Mouse (Mus musculus): ENCODE measurements around the gene Ubc. TPM values are rescaled to one million over a fixed set of nuclear protein-coding genes. Genes with fewer than 3 reads are reported as not detected.
"Not testable (repeated sequence)": the region's sequence is repeated elsewhere in the genome, so short reads cannot be mapped to it uniquely, and the experiment has no call there.

Gene Ubc
- polyA plus RNA-seq (2012; rRNA removed): 155 and 221 TPM in 2 replicates
- 313 and 374 TPM in 2 replicates for polyA plus RNA-seq (2014; fragmentation: Nextera tagmentation; extraction: Ambion mirVana)

DNA sequence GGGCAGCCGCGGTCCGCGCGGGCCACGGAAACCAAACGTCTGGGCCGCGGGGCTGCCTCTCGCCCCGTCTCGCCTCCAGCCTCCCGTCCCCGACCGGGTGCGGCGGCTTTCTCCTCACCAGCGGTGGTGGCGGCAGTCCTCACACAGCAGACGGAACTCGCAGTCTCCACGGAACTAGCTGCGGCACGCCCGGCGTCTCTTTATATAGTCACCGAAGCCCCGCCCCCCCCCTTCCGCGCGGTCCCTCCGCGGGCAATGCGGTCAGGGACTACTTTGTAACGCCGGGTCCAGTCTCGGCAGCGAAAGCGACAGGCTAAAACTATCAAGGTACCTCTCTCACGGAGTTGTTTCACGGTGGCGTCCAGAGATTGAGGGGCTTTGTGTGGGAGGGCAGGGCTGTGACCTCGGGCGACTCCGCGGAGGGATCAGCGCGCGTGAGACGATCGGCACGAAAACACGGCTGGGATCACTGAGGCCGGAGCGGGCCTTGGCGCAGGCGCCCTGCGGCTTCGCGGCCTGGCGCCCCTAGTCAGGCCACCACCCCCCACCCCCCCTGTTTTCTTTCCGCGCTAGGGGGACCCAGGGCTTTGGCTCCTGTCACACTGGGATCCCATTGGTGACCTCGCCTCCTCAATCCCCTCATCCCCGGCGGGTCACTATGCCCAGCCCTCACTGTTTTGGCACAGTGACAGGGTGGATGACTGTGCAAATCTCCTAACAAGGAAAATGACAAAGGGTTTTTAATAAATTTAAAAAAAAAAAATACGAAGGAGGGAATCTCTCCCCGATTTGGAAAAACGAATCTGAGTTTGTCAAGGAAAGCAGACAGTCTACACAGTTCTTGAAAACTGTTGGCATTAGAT lies at the start of gene Ubc:
TSS of gene Ubc (minus strand) at position 624 of the 863 bp plus-strand sequence.
- peak within 1 kb of the TSS; percentile 89 for H3K27ac ChIP-seq
- H3K4me2 ChIP-seq (ENCODE audit: low read depth): peak within 1 kb of the TSS; percentile 91
- H3K27me3 ChIP-seq (ENCODE audit: control insufficient read depth, insufficient read depth, low read length): no peaks in the 10 kb centered on the region
- H3K4me3 ChIP-seq (ENCODE audit: insufficient read depth in 1 of 2, low read depth in 2 of 2, low read length in 2 of 2): peak within 1 kb of the TSS; percentile 92 to 95
- H3K36me3 ChIP-seq (replicated peaks; ENCODE audit: control insufficient read depth, insufficient read depth, low read depth): peaks cover 19% of the 10 kb centered on the region
- ATAC-seq (ENCODE audit: insufficient read depth): peak; percentile 70
- peaks cover 20 to 34% of the 10 kb centered on the region in 2 experiments for H3K4me1 ChIP-seq (replicated peaks; ENCODE audit: control insufficient read depth in 2 of 2, insufficient read depth in 2 of 2, low read length in 1 of 2)
- H3K9me3 ChIP-seq (ENCODE audit: control insufficient read depth, low read length): no peaks in the 10 kb centered on the region
- TF ChIP-seq CTCF (IDR thresholded peaks at IDR 0.05; ENCODE audit: low read depth) (no peak), EP300 (IDR thresholded peaks at IDR 0.05; ENCODE audit: low read depth) (peak; percentile 61; the same call in 1 of the 2 replicates)
- H3K9ac ChIP-seq (replicated peaks): peak within 1 kb of the TSS; percentile 98
- WGBS (ENCODE audit: insufficient replicate concordance): under 1% methylated on average over 69 of the region's 69 CpGs
- DNase-seq (ENCODE audit: low read depth in 3 of 3, low spot score in 3 of 3): peak; percentile 86 to 91 (median 89)

DNA sequence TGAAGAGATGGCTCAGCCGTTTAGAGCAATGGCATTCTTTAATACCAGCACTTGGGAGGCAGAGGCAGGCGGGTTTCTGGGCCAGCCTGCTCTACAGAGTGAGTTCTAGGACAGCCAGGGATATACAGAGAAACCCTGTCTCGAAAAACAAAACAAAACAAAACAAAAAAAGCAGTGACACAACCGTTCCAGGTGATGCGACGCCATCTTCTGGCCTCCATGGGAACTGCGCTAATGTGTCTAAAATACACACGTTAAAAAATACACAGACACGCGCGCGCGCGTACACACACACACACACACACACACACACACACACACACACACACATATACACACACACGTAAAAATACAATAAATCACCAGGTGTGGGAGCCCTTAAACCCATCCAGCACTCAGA lies 44.3 kb upstream of the Ubc start:
- peaks cover 12% of the 10 kb centered on the region for H3K36me3 ChIP-seq (replicated peaks; ENCODE audit: control insufficient read depth, insufficient read depth, low read depth)
- H3K4me3 ChIP-seq (ENCODE audit: insufficient read depth in 1 of 2, low read depth in 2 of 2, low read length in 2 of 2): peak overlapping the region; percentile 7 to 91; a peak in 3 of 4 replicates
- H3K9me3 ChIP-seq (ENCODE audit: control insufficient read depth, low read length); H3K9ac ChIP-seq (replicated peaks); ATAC-seq (ENCODE audit: insufficient read depth); H3K27me3 ChIP-seq (ENCODE audit: control insufficient read depth, insufficient read depth, low read length): not testable (repeated sequence)
- H3K4me2 ChIP-seq (ENCODE audit: low read depth): peak overlapping the region; percentile 97
- TF ChIP-seq CTCF (IDR thresholded peaks at IDR 0.05; ENCODE audit: low read depth): peak; percentile 55
- peaks cover 5 to 12% of the 10 kb centered on the region in 2 experiments for H3K4me1 ChIP-seq (replicated peaks; ENCODE audit: control insufficient read depth in 2 of 2, insufficient read depth in 2 of 2, low read length in 1 of 2)
- peak overlapping the region; percentile 47 for H3K27ac ChIP-seq
- WGBS (ENCODE audit: insufficient replicate concordance): 50% methylated on average over 15 of the region's 15 CpGs
- peak in 1 of 3 experiments; percentile 41 for DNase-seq (ENCODE audit: low read depth in 3 of 3, low spot score in 3 of 3)

GRCm38 (mm10) chr5:125433793-125434337 lies 43.9 kb upstream of the Ubc start, which contains the start of gene Dhx37:
Gene Dhx37, minus strand, starts transcription at chr5:125434121.
- Histone ChIP-seq H3K9ac (replicated peaks) (peak within 1 kb of the TSS; percentile 83), H3K27ac (peak within 1 kb of the TSS; percentile 52), H3K4me1 (replicated peaks; ENCODE audit: control insufficient read depth in 2 of 2, insufficient read depth in 2 of 2, low read length in 1 of 2) (peaks cover 5 to 12% of the 10 kb centered on the region in 2 experiments), H3K27me3 (ENCODE audit: control insufficient read depth, insufficient read depth, low read length) (no peaks in the 10 kb centered on the region), H3K4me3 (ENCODE audit: insufficient read depth in 1 of 2, low read depth in 2 of 2, low read length in 2 of 2) (peak within 1 kb of the TSS; percentile 87 to 91), H3K36me3 (replicated peaks; ENCODE audit: control insufficient read depth, insufficient read depth, low read depth) (peaks cover 16% of the 10 kb centered on the region), H3K9me3 (ENCODE audit: control insufficient read depth, low read length) (no peaks in the 10 kb centered on the region), H3K4me2 (ENCODE audit: low read depth) (peak within 1 kb of the TSS; percentile 97)
- TF ChIP-seq CTCF (IDR thresholded peaks at IDR 0.05; ENCODE audit: low read depth) (no peak), EP300 (IDR thresholded peaks at IDR 0.05; ENCODE audit: low read depth) (no peak)
- ATAC-seq (ENCODE audit: insufficient read depth): peak; percentile 98
- peak; percentile 93 to 94 (median 93) for DNase-seq (ENCODE audit: low read depth in 3 of 3, low spot score in 3 of 3)
- under 1% methylated on average over 46 of the region's 46 CpGs for WGBS (ENCODE audit: insufficient replicate concordance)

DNA sequence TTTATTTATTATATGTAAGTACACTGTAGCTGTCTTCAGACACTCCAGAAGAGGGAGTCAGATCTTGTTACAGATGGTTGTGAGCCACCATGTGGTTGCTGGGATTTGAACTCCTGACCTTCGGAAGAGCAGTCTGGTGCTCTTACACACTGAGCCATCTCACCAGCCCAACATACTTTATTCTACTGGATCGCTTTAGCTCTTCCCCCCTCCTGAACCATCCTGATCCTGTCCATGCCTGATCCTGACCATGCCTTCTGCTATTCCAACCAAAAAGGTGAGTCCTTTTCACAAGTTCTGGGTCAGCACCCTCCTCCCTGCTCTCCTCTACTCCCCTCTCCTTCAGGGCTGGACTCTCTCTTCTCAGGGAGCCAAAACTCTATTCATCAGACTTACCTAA lies 42.3 kb upstream of the Ubc start:
- not testable (repeated sequence) for DNase-seq (ENCODE audit: low read depth in 3 of 3, low spot score in 3 of 3); H3K27me3 ChIP-seq (ENCODE audit: control insufficient read depth, insufficient read depth, low read length); H3K9me3 ChIP-seq (ENCODE audit: control insufficient read depth, low read length); H3K27ac ChIP-seq; H3K4me3 ChIP-seq (ENCODE audit: insufficient read depth in 1 of 2, low read depth in 2 of 2, low read length in 2 of 2); H3K9ac ChIP-seq (replicated peaks); ATAC-seq (ENCODE audit: insufficient read depth)
- H3K4me1 ChIP-seq (replicated peaks; ENCODE audit: control insufficient read depth in 2 of 2, insufficient read depth in 2 of 2, low read length in 1 of 2): peaks cover 5 to 12% of the 10 kb centered on the region in 2 experiments
- WGBS (ENCODE audit: insufficient replicate concordance): 79% methylated on average over 2 of the region's 2 CpGs
- peak overlapping the region; percentile 97 for H3K4me2 ChIP-seq (ENCODE audit: low read depth)
- H3K36me3 ChIP-seq (replicated peaks; ENCODE audit: control insufficient read depth, insufficient read depth, low read depth): peaks cover 23% of the 10 kb centered on the region

DNA sequence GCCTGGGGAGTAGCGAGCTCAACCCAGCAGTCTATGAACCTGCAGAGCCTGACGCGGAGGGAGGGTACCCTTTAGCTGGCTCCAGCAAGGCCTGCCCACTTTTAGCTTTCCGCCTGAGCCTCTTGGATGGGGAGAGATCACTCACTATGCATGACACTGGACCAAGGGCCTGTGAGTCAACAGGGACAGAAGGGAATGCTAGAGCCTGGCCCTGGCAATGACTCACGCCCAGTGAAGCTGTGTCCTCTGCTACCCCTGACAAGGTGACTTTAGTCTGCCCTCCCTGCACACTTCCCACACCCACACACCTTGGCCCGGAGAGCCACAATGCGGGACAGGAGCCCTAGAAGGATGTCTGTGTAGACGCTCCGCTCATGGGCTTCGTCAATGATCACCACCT lies 36.3 kb upstream of the Ubc start:
- no peak overlapping the region for H3K4me3 ChIP-seq (ENCODE audit: insufficient read depth in 1 of 2, low read depth in 2 of 2, low read length in 2 of 2)
- H3K27ac ChIP-seq: no peak overlapping the region
- TF ChIP-seq EP300 (IDR thresholded peaks at IDR 0.05; ENCODE audit: low read depth) (no peak), CTCF (IDR thresholded peaks at IDR 0.05; ENCODE audit: low read depth) (no peak)
- no peaks in the 10 kb centered on the region for H3K27me3 ChIP-seq (ENCODE audit: control insufficient read depth, insufficient read depth, low read length)
- no peaks in the 10 kb centered on the region for H3K9me3 ChIP-seq (ENCODE audit: control insufficient read depth, low read length)
- H3K36me3 ChIP-seq (replicated peaks; ENCODE audit: control insufficient read depth, insufficient read depth, low read depth): peaks cover 58% of the 10 kb centered on the region
- WGBS (ENCODE audit: insufficient replicate concordance): 80% methylated on average over 10 of the region's 10 CpGs
- H3K9ac ChIP-seq (replicated peaks): no peak overlapping the region
- no peaks in the 10 kb centered on the region for H3K4me1 ChIP-seq (replicated peaks; ENCODE audit: control insufficient read depth in 2 of 2, insufficient read depth in 2 of 2, low read length in 1 of 2)
- ATAC-seq (ENCODE audit: insufficient read depth) (no peak), DNase-seq (ENCODE audit: low read depth in 3 of 3, low spot score in 3 of 3) (no peak)
- no peak overlapping the region for H3K4me2 ChIP-seq (ENCODE audit: low read depth)
